Mouse (Mus musculus) small intestine, adult 2 months (tissue): ENCODE measurements around the gene Numbl.

Experiments used
- CTCF ChIP-seq: fragments of 200-500 bp; IDR thresholded peaks from 2 replicates; pipeline ENCODE4 v1.5.1; 2012; ENCODE audit warnings: low read depth, mild to moderate bottlenecking, control low read depth, inconsistent platforms, low read length, moderate library complexity, mixed read lengths; ENCODE audit not compliant: insufficient replicate concordance, insufficient read length; ENCODE audit errors: extremely low read depth
- POLR2A ChIP-seq: fragments of 200-500 bp; IDR thresholded peaks from 2 replicates; pipeline ENCODE4 v1.6.1; 2012; ENCODE audit warnings: low read depth, mild to moderate bottlenecking, control low read depth, inconsistent platforms, low read length, moderate library complexity

DNA sequence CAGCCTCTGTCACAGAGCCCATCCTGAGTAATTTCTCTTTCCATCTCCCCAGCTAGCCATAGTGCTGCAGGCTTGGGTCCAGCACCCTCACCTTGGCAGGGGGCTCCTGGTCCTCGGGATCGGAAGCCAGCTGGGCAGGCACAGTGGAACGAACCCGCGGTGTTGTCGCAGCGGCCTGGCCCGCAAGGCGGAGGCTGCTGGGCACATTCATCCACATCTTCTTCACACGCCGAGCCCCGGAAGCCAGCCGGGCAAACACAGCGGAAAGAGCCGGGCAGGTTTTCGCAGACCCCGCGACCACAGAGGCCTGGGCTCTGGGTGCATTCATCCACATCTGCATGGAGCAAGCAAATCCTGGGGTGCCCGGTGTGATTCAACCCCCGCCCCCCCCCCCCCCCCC, 66.7 kb downstream of the Numbl start:
- TF ChIP-seq CTCF: no peak
- TF ChIP-seq POLR2A: no peak
